Mouse (Mus musculus): ENCODE measurements around the gene Selp.

Gene Selp

GRCm38 (mm10) chr1:164075416-164075815 lies 39.6 kb upstream of the Selp start:
- Histone ChIP-seq H3K9me3 (ENCODE audit: low read length) (no peaks in the 10 kb centered on the region), H3K36me3 (ENCODE audit: insufficient read depth, low read length) (no peaks in the 10 kb centered on the region), H3K4me3 (replicated peaks; ENCODE audit: low read length) (no peak overlapping the region), H3K27me3 (ENCODE audit: insufficient read depth, low read length) (no peaks in the 10 kb centered on the region), H3K4me1 (replicated peaks; ENCODE audit: low read depth, low read length) (0 out of 2 replicates have a peak, but pooled peaks cover 2% of the 10 kb centered on the region)
- TF ChIP-seq CTCF (conservative IDR thresholded peaks at IDR 0.05; ENCODE audit: low read length): no peak
- no peak for TF ChIP-seq NANOG (IDR thresholded peaks at IDR 0.05; ENCODE audit: borderline replicate concordance, low read length)
- TF ChIP-seq POU5F1 (IDR thresholded peaks at IDR 0.05; ENCODE audit: borderline replicate concordance, low read length): no peak

DNA sequence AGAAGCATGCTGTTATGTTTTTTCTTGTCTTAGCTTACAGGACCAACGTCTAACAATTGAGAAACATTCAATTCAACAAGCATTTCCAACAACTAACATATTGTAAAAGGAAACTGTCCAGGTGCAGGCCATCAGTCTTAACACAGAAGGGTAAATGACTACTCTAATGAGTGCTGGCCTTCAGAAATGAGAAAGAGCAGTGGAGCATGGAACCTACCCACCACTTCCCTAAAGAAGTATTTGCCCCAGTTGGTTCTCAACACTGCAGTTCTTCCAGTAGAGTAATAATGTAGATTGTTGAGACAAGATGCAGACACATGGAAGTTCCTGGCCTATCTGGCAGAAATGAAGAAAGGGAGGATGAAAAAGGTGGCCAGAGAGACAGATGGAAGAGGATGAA lies 38.6 kb upstream of the Selp start:
- H3K27me3 ChIP-seq (ENCODE audit: insufficient read depth, low read length): no peaks in the 10 kb centered on the region
- H3K4me1 ChIP-seq (replicated peaks; ENCODE audit: low read depth, low read length): 0 out of 2 replicates have a peak, but pooled peaks cover 2% of the 10 kb centered on the region
- no peak for TF ChIP-seq POU5F1 (IDR thresholded peaks at IDR 0.05; ENCODE audit: borderline replicate concordance, low read length)
- TF ChIP-seq NANOG (IDR thresholded peaks at IDR 0.05; ENCODE audit: borderline replicate concordance, low read length): no peak
- no peak for TF ChIP-seq CTCF (conservative IDR thresholded peaks at IDR 0.05; ENCODE audit: low read length)
- H3K4me3 ChIP-seq (replicated peaks; ENCODE audit: low read length): no peak overlapping the region
- H3K9me3 ChIP-seq (ENCODE audit: low read length): no peaks in the 10 kb centered on the region
- H3K36me3 ChIP-seq (ENCODE audit: insufficient read depth, low read length): no peaks in the 10 kb centered on the region

DNA sequence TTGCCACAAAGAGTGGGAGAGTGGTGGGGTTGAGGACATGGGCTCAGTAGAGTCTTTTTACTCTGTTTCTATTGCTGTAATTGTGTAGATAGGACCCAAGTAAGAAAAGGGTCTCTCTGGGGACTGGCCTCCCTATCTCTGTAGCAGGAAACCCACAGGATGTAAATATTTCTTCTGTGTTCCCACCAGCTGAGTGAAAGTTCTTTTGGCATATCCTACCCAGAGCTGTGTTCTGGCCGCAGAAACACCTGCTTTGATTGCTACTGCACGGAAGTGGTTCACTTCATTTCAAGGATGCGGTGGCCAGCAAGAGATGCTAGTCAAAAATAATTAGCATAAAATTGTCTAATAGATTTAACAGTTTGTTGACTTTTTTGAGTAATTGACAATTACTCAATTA lies 38.0 kb upstream of the Selp start:
- no peak overlapping the region for H3K4me3 ChIP-seq (replicated peaks; ENCODE audit: low read length)
- no peak for TF ChIP-seq CTCF (conservative IDR thresholded peaks at IDR 0.05; ENCODE audit: low read length)
- TF ChIP-seq NANOG (IDR thresholded peaks at IDR 0.05; ENCODE audit: borderline replicate concordance, low read length): no peak
- TF ChIP-seq POU5F1 (IDR thresholded peaks at IDR 0.05; ENCODE audit: borderline replicate concordance, low read length): no peak
- no peaks in the 10 kb centered on the region for H3K9me3 ChIP-seq (ENCODE audit: low read length)
- H3K36me3 ChIP-seq (ENCODE audit: insufficient read depth, low read length): no peaks in the 10 kb centered on the region
- H3K4me1 ChIP-seq (replicated peaks; ENCODE audit: low read depth, low read length): 0 out of 2 replicates have a peak, but pooled peaks cover 2% of the 10 kb centered on the region
- H3K27me3 ChIP-seq (ENCODE audit: insufficient read depth, low read length): no peaks in the 10 kb centered on the region

- Histone ChIP-seq H3K27me3 (ENCODE audit: insufficient read depth, low read length) (no peaks in the 10 kb centered on the region), H3K4me3 (replicated peaks; ENCODE audit: low read length) (no peak overlapping the region), H3K9me3 (ENCODE audit: low read length) (no peaks in the 10 kb centered on the region), H3K4me1 (replicated peaks; ENCODE audit: low read depth, low read length) (0 out of 2 replicates have a peak, but pooled peaks cover 2% of the 10 kb centered on the region), H3K36me3 (ENCODE audit: insufficient read depth, low read length) (no peaks in the 10 kb centered on the region)
- no peak for TF ChIP-seq CTCF (conservative IDR thresholded peaks at IDR 0.05; ENCODE audit: low read length)
- TF ChIP-seq POU5F1 (IDR thresholded peaks at IDR 0.05; ENCODE audit: borderline replicate concordance, low read length): no peak
- TF ChIP-seq NANOG (IDR thresholded peaks at IDR 0.05; ENCODE audit: borderline replicate concordance, low read length): no peak
Observed at GRCm38 (mm10) chr1:164078323-164078741, 36.7 kb upstream of the Selp start.

GRCm38 (mm10) chr1:164079091-164079490 lies 36.0 kb upstream of the Selp start:
- no peak overlapping the region for H3K4me3 ChIP-seq (replicated peaks; ENCODE audit: low read length)
- H3K4me1 ChIP-seq (replicated peaks; ENCODE audit: low read depth, low read length): 0 out of 2 replicates have a peak, but pooled peaks cover 2% of the 10 kb centered on the region
- no peak for TF ChIP-seq NANOG (IDR thresholded peaks at IDR 0.05; ENCODE audit: borderline replicate concordance, low read length)
- TF ChIP-seq POU5F1 (IDR thresholded peaks at IDR 0.05; ENCODE audit: borderline replicate concordance, low read length): no peak
- TF ChIP-seq CTCF (conservative IDR thresholded peaks at IDR 0.05; ENCODE audit: low read length): no peak
- H3K27me3 ChIP-seq (ENCODE audit: insufficient read depth, low read length): no peaks in the 10 kb centered on the region
- H3K36me3 ChIP-seq (ENCODE audit: insufficient read depth, low read length): no peaks in the 10 kb centered on the region
- no peaks in the 10 kb centered on the region for H3K9me3 ChIP-seq (ENCODE audit: low read length)

DNA sequence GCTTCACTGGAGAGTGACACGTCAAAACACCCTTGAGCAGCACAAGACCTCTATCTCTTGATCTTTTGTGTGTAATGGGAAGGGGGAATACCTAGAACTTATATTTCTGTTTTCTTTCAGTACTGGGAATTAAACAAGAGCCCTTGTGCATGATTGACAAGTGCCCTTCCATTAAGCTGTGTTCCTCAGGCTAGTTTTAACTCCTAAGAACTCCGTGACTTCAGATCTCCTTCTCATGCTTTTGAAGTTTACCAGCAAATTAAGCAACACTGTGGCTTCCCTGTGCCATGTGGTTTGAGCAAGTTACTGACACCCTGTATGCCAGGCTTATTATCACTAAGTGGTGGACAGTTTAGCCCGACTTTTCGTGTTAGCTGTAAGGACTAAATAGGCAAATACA lies 32.0 kb upstream of the Selp start:
- no peak for TF ChIP-seq NANOG (IDR thresholded peaks at IDR 0.05; ENCODE audit: borderline replicate concordance, low read length)
- TF ChIP-seq CTCF (conservative IDR thresholded peaks at IDR 0.05; ENCODE audit: low read length): no peak
- no peak for TF ChIP-seq POU5F1 (IDR thresholded peaks at IDR 0.05; ENCODE audit: borderline replicate concordance, low read length)
- H3K27me3 ChIP-seq (ENCODE audit: insufficient read depth, low read length): no peaks in the 10 kb centered on the region
- H3K9me3 ChIP-seq (ENCODE audit: low read length): no peaks in the 10 kb centered on the region
- no peak overlapping the region for H3K4me3 ChIP-seq (replicated peaks; ENCODE audit: low read length)
- 0 out of 2 replicates have a peak, but pooled peaks cover 2% of the 10 kb centered on the region for H3K4me1 ChIP-seq (replicated peaks; ENCODE audit: low read depth, low read length)
- H3K36me3 ChIP-seq (ENCODE audit: insufficient read depth, low read length): no peaks in the 10 kb centered on the region

- Histone ChIP-seq H3K9me3 (ENCODE audit: low read length) (no peaks in the 10 kb centered on the region), H3K4me3 (replicated peaks; ENCODE audit: low read length) (no peak overlapping the region), H3K36me3 (ENCODE audit: insufficient read depth, low read length) (no peaks in the 10 kb centered on the region), H3K4me1 (replicated peaks; ENCODE audit: low read depth, low read length) (no peaks in the 10 kb centered on the region), H3K27me3 (ENCODE audit: insufficient read depth, low read length) (no peaks in the 10 kb centered on the region)
- TF ChIP-seq CTCF (conservative IDR thresholded peaks at IDR 0.05; ENCODE audit: low read length): no peak
- TF ChIP-seq NANOG (IDR thresholded peaks at IDR 0.05; ENCODE audit: borderline replicate concordance, low read length): no peak
- TF ChIP-seq POU5F1 (IDR thresholded peaks at IDR 0.05; ENCODE audit: borderline replicate concordance, low read length): no peak
Observed at GRCm38 (mm10) chr1:164086797-164087196, 28.3 kb upstream of the Selp start.

GRCm38 (mm10) chr1:164087872-164088271 lies 27.2 kb upstream of the Selp start:
- no peaks in the 10 kb centered on the region for H3K27me3 ChIP-seq (ENCODE audit: insufficient read depth, low read length)
- no peaks in the 10 kb centered on the region for H3K36me3 ChIP-seq (ENCODE audit: insufficient read depth, low read length)
- H3K9me3 ChIP-seq (ENCODE audit: low read length): no peaks in the 10 kb centered on the region
- no peak overlapping the region for H3K4me3 ChIP-seq (replicated peaks; ENCODE audit: low read length)
- no peaks in the 10 kb centered on the region for H3K4me1 ChIP-seq (replicated peaks; ENCODE audit: low read depth, low read length)
- TF ChIP-seq CTCF (conservative IDR thresholded peaks at IDR 0.05; ENCODE audit: low read length): no peak
- no peak for TF ChIP-seq NANOG (IDR thresholded peaks at IDR 0.05; ENCODE audit: borderline replicate concordance, low read length)
- no peak for TF ChIP-seq POU5F1 (IDR thresholded peaks at IDR 0.05; ENCODE audit: borderline replicate concordance, low read length)

DNA sequence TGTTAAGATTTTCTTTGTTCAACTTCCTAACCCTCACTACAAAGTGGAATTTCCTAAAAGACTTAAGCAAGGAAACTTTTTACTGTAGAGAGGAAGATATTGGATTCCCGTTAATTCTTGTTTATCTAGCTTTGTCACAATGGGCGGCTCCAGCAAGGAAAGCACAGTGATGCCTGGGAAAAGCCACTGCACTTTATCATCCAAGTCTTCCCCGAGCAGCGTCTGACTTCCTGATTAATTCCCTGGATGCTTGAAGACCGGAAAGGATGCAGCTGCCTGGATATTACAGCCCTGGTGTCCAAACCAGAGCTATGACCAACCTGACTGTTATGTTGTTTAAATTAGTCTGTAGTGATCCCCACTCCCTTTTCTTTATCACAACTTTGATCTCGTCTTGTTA lies 18.3 kb upstream of the Selp start:
- Histone ChIP-seq H3K4me3 (replicated peaks; ENCODE audit: low read length) (no peak overlapping the region), H3K36me3 (ENCODE audit: insufficient read depth, low read length) (no peaks in the 10 kb centered on the region), H3K9me3 (ENCODE audit: low read length) (no peaks in the 10 kb centered on the region), H3K27me3 (ENCODE audit: insufficient read depth, low read length) (no peaks in the 10 kb centered on the region), H3K4me1 (replicated peaks; ENCODE audit: low read depth, low read length) (no peaks in the 10 kb centered on the region)
- TF ChIP-seq CTCF (conservative IDR thresholded peaks at IDR 0.05; ENCODE audit: low read length) (no peak), POU5F1 (IDR thresholded peaks at IDR 0.05; ENCODE audit: borderline replicate concordance, low read length) (no peak), NANOG (IDR thresholded peaks at IDR 0.05; ENCODE audit: borderline replicate concordance, low read length) (no peak)
